Mouse (Mus musculus) adrenal gland, postnatal 4 days (tissue): ENCODE data around the gene Car5a. TPM values are rescaled to one million over a fixed set of nuclear protein-coding genes. Genes with fewer than 3 reads are reported as not detected.
A peak's percentile ranks its signal among the peaks of the same experiment; 100 is the strongest.

Experiments used
- DNase-seq, 2 experiments: peaks; one replicate each; pipeline ENCODE4 v3.0.0; 2021 to 2022; ENCODE audit warnings: low spot score in 2 of 2, mixed read lengths in 2 of 2
- total RNA-seq, 2 experiments: library from RNA; stranded (reverse); gene quantifications; 2 replicates each; pipeline ENCODE4 v1.2.3; 2021

The Car5a gene
- total RNA-seq, 2 experiments from 2014 or later, result 0.76 TPM; not detected in 1

GRCm38 (mm10) chr8:121955825-121956500, 11.3 kb upstream of the Car5a start:
- no peak for DNase-seq

GRCm38 (mm10) chr8:121954981-121955555, 10.4 kb upstream of the Car5a start:
- no peak for DNase-seq

GRCm38 (mm10) chr8:121953821-121954545, 9.3 kb upstream of the Car5a start:
- DNase-seq, result no peak

DNA sequence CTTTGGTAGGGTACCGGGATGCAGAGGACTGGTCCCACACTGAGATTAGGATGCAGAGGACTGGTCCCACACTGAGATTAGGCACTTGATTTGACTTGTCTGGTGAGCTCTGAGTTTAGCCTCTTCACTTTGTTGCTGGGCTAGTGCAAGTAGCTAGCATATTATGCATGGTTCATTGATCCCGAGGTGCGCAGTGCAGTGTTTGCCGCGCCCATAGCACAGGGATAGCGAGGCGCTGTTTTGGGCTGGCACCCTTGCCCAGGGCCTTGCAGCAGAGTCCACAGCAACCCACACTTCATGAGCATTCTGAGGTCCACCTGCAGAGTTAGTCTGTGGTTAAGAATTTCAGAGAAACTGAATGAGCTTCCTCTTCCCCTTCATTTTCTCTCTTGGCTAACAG, 8.1 kb upstream of the Car5a start:
- no peak for DNase-seq

DNA sequence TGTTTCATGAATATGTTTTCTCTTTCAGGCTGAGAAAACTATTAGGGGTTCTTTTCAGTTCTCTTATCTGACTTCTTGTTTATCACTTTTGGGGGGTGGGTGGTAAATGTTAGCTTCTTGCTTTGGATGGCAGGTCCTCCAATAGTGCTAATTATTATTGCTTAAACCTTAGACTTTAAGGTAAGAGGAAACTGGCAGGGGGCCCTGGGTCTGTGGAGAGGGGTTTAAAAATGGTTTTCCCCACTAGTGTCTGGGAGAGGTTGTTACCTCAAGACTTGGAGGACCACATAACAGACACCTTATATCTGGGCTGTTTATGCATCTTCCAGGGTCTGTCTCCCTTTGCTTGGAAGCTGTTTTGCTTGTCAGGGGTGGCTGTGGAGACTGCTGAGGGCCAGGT, 7.4 kb upstream of the Car5a start:
- DNase-seq, result no peak

DNA sequence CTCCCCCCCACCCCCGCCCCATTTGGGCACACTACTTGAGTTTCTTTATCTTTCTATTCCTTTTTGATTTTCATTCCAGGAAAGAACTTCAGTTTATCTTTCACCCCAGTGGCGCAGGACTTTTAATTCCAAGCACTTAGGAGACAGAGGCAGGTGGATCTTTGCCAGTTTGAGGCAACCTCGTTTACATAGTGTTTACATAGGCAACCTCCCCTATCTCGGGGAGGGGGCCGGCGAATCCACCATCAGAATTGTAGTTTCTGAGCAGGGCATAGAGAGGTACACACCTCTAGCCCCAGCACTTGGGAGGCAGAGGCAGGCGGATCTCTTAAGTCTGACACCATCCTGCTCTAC, 6.9 kb upstream of the Car5a start:
- no peak for DNase-seq

DNA sequence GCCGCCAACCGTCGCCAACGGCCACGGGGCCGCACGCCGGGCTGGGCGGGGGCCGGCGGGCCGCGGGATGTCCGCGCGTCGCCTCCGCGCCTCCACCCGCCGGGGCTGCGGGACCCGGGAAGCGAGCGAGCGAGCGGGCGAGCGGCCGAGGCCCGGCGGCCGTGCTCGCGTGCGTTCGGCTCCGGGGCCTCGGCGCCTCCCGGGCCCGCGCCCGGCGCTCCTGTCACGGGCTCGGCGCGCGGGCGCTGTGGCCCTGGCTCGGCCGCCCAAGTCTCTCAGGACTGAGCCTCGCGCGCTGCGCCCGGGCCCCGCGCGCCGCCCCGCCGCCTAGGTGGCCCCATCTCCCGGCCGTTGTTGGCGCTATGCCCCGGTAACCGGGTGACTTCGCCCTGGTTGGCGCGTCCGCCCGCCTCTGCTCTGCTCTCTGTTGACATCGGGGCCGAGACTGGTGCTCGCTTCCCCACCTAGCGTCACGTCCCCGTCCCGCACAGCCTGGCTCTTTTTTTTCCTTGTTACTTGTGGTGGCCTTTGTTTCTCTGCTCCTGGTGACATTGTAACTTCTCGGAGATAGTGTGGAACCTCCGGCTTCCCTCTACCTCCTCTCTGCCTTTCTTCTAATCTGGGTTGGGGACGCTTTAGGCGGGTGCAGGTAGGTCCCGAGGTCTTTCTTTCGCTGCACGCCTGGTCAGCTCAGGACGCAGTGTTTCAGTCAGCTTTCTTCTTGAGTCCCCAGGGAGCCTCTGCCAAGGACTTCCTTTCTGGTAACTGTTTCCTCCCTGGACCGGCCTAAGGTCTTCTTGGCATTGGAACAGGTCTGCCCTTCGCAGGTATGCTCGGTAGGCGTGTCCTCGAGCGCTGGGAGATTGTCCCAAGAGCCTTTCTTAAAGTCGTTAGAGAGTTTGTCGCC, 6.3 kb upstream of the Car5a start:
- DNase-seq, result peak in 1 of 2 experiments; percentile 43

GRCm38 (mm10) chr8:121949941-121950748, 5.4 kb upstream of the Car5a start:
- DNase-seq, result peak; percentile 96 to 98

DNA sequence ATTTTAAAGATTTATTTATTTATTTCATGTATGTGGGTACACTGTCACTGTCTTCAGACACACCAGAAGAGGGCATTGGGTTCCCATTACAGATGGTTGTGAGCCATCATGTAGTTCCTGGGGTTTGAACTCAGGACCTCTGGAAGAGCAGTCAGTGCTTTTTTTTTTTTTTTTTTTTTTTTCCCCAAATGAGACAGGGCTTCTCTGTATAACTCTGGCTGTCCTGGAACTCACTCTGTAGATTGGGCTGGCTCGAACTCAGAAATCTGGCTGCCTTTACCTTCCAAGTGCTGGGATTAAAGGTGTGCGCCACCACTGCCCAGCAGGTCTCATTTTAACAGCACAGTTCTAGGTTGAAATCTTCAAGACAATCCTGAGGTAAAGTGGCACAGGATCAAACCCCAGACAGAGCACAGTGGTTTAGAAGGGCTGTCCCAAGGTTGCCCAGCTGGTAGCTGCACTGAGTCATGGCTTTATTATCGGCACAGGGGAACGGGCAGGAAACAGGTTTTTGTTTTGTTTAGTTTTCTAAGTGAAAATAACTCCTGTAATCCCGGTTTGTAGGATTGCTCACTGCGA, 4.6 kb upstream of the Car5a start, which contains the start of gene Banp:
TSS of gene Banp (plus strand) at position 529 of the 579 bp plus-strand sequence.
- no peak for DNase-seq

- DNase-seq, result no peak
These were observed 3.8 kb upstream of the Car5a start for GRCm38 (mm10) chr8:121948321-121949145.

DNA sequence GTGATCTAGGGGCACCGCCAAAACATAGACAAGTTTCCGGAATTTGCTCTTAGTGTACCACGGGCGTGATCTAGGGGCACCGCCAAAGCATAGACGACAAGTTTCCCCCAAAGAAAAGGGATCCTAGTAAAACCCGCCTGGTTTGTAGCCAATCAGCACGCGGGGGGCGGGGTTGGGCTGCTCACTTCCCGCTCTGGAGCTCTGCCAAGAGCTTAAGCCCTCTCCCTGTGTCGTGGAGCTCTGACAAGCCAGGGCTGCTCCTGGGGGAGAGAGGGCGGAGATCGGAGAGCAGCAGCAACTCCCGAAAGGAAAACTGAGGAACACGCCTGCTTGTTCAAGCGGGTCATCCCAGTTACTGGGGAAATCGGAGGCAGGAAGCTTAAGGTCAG, 3.0 kb upstream of the Car5a start:
- peak; percentile 66 to 79 for DNase-seq

GRCm38 (mm10) chr8:121947047-121947752, 2.5 kb upstream of the Car5a start:
- no peak for DNase-seq

DNA sequence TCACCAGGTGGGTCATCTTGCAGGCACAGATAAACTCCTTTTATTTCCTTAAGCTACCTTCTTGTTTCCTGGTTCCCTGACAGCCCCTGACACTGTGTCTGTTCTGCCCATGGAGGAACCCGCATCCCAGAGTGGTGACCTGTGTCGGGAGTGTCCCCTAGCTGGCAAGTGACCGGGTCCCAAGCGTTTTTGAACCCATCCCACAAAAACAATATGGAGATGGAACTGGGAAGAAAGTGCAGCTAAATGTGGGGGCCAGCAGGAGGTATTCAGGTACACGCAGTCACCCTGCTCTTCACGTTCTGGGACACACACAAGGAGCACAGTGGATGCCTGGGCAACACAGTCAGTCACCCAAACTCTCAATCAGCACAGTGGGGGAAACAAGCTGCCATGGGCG, 1.6 kb upstream of the Car5a start:
- no peak for DNase-seq

GRCm38 (mm10) chr8:121943716-121944115, 988 bp downstream of the Car5a start:
- DNase-seq, result no peak

DNA sequence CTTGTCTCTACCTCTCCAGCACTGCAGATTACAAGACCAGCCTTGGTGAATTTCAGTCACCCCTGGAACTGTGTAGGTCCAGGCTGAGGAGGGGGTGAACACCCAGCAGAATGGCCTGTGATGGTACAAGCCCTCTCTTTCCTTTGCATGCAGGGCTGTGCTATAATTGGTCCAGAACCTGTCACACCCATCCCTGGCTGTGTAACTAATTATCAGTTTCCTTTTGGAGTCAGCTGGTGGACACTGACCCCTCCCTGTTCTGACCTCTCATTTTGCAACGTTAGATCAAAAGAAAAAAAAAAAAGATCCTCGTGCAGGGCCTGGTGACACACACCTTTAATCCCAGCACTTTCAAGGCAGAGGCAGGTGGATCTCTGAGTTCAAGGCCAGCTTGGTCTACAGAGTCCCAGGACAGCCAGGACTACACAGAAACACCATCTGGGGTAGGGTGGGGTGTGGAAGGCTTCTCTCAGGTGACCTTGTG, 1.6 kb downstream of the Car5a start:
- no peak for DNase-seq

DNA sequence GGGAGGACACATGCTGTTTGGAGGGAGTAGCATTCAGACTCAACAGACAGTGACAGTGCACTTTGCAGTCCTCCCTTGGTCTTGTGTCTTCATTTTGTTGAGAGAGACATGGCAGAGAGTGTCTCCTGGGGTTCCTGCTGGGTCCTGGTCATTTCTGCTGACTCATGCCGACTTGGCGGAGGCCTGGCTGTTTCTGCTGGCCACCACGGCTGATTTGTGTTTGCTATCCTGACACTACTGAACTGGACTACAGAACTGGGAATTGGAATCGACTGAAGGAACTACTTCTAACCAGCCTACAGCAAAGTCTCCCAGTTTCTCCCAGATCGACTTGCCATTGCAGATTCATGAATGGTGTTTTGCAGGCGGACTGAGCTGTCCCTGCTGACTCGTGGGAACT, 6.0 kb downstream of the Car5a start:
- DNase-seq, result no peak

- DNase-seq, result no peak
These were observed 8.3 kb downstream of the Car5a start for GRCm38 (mm10) chr8:121936391-121936790.
